Mouse (Mus musculus) hematopoietic stem cell, adult 5-6 weeks (primary cell): ENCODE results near the gene Polrmt. TPM values are rescaled to one million over a fixed set of nuclear protein-coding genes. Genes with fewer than 3 reads are reported as not detected.
A peak's percentile ranks its signal among the peaks of the same experiment; 100 is the strongest.

ENCODE experiments used
- ATAC-seq, 2 experiments: fragments of 125-278 bp in 1 of 2; replicated peaks in 1 of 2; 2 replicates each; pipeline ENCODE4 v1.8.0; 2016 to 2017; ENCODE audit warnings: inconsistent platforms in 2 of 2, mild to moderate bottlenecking in 2 of 2, moderate number of reproducible peaks in 2 of 2, low read depth in 1 of 2, moderate TSS enrichment in 1 of 2; ENCODE audit not compliant: low FRiP score in 2 of 2, poor library complexity in 2 of 2, severe bottlenecking in 2 of 2, insufficient read depth in 1 of 2, low TSS enrichment in 1 of 2
- total RNA-seq: library from RNA; stranded (forward); fragments of 172-1452, 232-1000 nt; gene quantifications from 2 replicates; pipeline ENCODE4 v1.2.3, GENCODE M21; 2017

The Polrmt gene
- total RNA-seq, 1 experiment from 2014 or later, result 12.1 TPM

DNA sequence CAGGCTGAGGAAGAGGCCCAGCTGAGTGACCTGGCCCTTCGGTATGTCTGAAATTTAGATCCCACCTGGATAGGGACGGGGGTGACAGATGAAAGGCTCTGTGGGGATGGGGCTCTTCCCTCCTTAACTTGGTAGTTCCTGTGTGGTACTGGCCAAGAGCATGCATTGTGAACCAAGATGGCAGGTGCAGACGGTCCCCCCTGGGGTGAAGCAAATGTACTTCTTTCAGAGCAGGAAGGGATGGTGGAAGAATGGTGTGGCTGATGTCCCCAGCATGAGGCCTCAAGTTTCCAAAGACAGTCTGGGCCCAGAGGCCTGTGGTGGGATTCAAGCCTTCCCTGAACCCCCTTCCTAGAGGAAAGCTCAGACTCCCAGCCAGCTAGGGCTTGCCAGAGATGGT is 9.5 kb upstream of the Polrmt start:
- ATAC-seq, result no peak

DNA sequence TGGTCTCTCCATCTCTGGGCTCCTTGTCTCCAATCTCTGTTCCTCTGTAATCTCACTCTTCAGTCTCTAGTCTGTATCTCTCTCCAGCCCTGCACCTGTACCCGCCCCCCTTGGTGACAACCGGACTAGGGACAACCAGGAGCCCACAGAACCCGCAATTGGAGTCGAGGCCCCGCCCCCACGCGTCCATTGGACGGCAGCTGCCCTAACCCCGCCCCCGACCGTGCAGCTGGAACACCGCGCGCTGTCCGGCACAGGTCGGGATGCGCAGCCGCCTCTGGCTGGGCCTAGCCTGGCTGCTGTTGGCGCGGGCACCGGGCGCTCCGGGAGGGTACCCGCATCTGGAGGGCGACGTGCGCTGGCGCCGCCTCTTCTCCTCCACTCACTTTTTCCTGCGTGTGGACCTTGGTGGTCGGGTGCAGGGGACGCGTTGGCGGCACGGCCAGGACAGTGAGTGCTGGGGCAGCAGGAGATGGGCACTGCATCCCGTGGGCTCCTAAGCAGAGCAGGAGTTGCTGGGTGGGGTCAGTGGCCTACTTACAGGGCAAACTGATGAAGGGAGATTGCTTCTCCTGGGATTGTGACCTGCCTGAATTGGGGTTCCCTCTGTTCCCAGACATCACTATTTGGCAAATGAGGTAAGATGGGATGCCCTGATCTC is 8.6 kb upstream of the Polrmt start, which contains the start of gene Fgf22:
Fgf22 (plus strand) TSS at position 221 of the 661 bp plus-strand sequence.
- peak; percentile 17 to 64 for ATAC-seq

DNA sequence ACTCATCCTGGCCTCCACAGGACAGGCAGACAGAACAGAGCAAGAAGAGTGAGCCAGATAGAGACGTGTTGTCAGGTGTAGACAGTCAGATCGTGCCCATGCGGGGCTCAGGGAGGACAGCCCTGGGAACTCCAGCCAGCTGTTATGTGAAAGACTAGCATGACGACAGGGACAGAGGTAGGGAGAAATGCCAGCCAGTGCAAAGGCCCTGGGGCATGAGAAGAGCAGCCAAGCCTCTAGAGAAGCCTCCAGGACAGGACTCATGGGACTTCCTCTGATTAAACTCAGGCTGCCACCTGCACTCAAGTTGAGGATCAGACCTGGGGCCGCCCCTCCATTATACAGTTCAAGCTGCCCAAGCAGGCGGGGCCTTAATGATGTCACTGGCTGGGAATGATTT is 2.1 kb upstream of the Polrmt start:
- ATAC-seq, result no peak

DNA sequence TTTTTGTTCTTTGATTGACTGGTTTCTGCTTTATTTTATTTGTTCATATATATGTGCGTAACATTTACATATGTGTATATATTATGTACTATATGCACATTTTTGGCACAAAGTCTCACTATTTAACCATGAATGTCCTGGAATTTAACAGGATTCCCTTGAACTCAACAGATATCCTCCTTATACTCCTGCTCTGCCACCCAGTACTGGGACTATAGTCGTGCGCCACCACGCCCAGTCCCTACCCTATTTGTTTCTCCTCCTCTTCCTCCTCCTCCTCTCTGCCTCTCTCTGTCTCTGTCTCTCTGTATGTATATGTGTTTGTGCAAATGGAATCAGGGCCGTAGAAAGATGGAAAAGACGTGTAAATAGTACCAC is 382 bp upstream of the Polrmt start:
- peak in 1 of 2 experiments; percentile 30; a peak in 1 of 4 replicates for ATAC-seq

DNA sequence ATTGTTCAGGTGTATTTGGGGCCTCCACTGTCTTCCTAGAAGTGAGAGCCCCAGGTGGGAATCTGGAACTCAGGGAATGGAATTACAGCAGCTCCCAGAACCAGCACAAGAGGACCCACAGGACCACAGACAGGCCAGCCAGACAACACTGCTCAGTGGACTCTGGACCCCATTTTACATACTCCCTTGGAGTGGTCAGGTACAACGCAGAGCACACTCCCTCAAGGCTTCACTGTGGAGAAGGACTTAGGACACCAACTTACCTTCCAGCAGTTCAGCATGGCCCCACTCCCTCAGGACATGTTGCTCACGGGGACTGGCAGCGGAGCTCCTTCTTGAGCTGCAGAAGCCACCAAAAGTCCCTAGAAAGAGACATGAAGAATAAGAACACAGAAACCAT is 970 bp downstream of the Polrmt start:
- no peak for ATAC-seq

DNA sequence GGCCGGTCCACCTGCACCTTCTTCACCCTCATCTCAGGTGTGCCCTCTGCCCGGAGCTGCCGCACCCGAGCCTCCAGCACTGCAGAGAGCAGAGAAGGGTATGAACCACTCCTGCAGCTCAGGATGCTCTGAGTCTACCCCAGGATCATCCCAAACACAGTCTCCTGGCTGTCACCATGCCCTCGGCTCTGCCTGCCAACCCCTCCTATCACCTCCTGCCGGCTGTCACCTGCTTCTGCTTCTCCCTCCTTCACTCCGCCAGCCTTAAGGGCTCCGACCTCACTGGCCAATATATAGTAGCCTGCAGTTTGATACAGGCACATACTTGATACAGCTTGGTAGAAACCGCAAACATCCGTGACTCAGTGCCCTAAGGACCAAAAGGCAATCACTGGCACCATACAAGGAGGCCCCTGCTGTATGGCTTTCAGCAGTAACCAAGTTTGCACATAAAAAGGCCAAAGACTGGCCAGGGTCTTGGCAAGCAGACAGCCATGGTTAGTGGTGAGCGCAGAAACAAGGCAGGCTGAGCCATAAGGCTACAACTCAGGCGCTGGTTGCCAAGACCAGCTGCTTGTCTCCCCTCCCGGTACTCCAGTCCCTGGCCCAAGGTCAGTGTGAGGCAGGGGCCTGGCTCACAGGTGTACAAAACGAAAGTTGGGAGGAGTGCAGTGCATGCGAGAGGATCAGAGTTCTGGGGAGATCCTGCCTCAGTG is 2.6 kb downstream of the Polrmt start:
- ATAC-seq, result no peak

DNA sequence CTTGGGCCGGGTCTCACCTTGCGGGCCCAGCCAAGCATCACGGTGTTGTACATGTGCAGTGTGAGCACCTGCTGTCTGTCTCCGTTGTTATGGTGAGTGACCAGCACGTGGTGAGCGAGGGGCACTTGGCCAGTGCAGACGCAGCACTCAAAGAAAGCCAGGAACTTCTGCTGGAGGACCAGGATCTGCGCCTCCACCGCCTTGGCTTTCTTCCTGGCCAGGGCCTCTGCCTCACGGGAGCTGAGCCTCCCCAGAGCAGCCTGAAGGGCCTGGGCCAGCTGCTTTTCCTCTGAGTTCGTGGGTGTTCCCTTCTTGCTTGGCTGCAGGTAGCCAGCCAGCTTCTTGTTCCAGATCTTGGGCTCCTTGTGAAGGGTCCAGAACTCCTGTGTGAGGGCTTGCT is 3.2 kb downstream of the Polrmt start:
- no peak for ATAC-seq

DNA sequence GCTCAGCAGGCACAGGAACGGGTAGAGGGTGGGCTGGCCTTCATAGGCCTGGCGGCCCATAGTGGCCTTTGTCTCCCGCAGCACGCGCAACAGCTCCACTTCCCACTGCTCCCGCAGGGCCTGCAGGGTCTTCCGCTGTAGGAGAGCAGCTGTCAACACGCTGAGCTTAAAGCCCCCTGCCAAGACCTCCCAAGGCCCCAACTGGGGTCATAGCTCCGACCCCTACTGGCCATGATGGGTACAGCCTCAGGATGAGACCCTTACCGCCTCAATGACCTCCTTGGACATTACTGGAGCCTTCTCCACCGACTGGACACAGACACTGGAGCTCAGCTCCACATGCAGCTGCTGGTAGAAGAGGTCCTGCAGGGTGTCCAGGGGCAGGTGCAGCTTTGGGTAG is 5.5 kb downstream of the Polrmt start:
- ATAC-seq, result no peak

DNA sequence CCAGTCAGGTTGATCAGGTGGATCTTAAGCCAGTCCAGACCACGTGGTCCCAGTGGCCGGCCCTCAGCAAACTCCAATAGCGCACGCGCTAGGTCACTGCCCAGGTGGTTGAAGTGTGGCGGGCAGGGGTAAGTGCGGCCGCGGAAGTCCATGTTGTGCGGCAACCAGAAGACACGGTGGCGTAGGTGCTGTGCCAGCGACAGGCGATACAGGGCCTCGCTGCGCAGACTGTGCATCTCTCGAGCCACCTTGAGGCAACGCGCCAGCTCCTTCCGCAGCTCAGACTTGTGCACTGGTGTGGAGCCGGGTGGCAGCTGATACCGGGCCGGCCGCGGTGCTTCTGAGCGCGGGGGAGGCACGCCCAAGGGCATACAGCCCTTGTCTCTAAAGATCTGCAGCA is 7.1 kb downstream of the Polrmt start:
- ATAC-seq, result no peak

DNA sequence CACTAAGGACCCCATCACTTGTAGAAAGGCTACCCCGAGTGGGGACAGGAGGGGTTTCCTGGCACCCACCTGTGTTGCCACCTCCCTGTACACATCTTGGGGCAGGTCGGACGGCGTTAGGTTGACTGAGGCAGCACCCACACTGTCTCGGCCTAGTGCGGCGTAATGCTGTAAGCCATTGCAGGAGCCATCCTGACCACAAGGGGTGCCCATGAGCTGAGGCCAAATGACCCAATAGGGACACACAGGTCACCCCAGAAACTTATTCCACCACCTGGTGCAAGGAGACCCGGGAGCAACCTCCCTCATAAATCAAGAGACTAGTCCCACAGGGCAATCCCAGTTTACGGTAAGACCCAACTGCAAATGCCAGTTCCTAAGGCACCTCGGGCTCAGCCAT is 8.1 kb downstream of the Polrmt start:
- ATAC-seq, result peak in 1 of 2 experiments; percentile 36; a peak in 1 of 4 replicates

DNA sequence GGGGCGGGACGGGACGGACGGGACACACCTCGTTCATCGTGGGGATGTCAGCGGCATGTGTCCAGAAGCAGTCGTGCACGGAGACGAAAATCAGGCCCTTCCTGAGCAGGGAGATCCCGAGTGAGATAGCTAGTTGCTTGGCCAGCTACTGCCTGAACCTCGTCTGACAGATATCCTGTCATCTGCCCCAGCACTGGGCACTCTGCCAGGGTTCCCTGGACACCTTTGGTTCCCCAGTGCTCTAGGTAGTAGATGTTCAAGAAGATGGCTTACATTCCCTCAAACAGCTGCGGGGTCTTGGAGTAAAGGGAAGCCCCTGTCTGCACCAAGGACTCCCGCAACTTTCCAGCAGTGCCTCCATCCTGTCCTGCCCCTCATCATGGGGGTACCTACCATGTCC is 9.7 kb downstream of the Polrmt start:
- no peak for ATAC-seq

DNA sequence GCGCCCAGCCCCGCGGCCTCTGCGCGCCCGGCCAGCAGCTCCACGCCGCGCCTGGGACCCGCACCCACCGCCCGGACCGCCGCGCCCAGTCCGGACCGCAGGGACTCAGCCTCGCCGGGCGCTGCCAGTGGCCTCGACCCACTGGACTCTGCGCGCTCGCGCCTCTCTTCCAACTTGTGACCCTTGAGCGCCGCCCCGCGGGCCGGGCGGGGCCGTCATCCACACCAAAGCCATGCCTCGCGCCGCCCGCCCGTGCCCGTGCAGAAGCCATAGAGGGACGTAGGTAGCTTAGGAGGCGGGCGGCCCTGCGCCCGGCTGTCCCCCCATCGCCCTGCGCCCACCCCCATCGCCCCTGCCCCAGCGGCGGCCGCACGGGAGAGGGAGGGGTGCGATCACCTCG is 11.0 kb downstream of the Polrmt start:
- no peak for ATAC-seq

DNA sequence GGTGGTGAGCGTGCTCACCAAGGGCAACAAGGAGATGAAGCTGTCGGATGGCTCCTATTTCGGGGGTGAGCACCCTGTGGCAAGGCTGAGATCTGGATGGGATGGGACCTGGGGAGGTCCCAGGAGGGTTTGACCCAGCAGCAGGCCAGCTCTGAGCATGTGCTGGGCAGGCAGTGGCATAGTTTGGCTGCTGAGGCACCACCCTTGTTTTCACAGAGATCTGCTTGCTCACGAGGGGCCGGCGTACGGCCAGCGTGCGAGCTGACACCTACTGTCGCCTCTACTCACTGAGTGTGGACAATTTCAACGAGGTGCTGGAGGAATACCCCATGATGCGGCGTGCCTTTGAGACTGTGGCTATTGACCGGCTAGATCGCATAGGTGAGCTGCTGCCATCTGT is 12.5 kb downstream of the Polrmt start:
- no peak for ATAC-seq

DNA sequence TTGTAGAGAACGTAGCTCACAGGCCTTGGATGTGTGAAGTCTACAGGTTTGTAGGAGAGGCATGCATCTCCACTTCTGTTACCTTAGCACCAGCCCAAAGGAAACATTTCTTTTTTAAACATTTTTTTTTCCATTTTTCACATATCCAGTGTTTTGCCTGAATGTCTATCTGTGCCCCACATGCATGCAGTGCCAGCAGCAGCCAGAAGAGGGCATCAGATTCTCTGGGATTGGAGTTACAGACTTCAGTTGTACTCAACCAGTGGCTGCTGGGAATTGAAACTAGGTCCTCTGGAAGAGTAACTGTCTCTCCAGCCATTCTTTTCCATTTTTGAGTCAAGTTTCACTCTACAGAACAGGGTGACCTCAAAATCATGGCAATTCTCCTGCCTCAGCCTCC is 13.9 kb downstream of the Polrmt start:
- no peak for ATAC-seq

DNA sequence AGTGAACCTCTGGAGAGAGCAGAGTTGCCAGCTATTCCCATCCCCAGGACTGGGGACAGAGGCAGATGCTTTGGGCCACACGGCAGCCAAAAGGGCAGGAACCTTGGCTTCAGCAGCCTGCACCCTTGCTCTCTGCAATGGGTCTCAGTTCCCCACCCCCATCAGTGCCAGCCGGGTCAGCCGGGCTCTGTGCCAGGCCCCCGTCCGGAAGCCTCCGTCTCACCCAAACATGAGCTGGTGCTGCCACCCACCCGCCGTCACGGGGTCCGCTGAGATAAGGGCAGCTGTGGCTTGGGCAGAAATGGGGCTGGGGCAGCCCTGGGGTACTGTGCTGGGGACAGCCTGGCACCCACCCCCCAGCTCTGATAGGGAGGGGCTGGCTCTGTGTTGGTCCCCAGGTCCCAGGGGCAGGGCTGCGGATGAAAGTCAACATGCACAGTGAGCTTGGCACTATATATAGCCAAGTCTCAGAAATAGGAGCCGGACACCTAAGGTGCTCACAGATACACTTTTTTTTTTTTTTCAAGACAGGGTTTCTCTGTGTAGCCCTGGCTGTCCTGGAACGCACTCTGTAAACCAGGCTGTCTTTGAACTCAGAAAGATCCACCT is 16.9 kb downstream of the Polrmt start:
- 0 out of 4 replicates have a peak, but pooled peaks of 1 of the 2 experiments have one; percentile 19 for ATAC-seq

DNA sequence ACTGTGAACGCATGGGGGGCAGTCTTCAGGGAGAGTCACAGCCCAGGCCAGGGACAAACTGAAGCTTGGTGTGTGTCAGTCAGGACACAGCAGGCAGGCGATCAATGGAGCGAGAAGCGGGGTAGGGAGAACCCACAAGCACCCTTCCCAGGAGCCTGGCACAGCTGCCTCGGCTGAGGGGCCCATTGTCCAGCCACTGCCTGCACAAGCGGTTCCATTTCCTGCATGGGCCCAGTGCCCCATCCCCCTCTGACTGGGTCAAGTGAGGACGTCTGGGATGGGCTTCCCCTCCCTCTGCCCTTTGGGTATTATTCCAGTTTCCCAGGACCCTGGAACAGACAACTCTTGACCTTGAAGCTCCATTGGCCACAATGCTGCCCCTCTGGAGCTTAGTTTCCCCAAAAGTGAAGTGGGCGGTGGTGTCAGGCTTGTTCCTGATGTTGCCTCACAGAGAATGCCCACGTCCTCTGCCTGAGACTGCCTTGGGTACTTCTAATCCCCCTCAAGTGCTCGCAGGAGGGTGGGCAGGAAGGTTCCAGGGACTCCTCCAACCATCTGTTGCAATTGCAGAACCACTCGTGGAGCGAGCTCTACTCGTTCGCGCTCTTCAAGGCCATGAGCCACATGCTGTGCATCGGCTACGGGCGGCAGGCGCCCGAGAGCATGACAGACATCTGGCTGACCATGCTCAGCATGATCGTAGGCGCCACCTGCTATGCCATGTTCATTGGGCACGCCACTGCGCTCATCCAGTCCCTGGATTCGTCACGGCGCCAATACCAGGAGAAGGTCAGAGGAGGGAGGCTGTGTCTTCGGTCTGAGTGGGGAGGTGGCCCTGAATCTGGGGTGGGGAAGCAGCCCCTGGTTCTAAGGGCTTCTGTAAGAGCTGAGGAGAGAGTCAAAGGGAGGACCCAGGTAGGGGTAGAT is 17.8 kb downstream of the Polrmt start:
- ATAC-seq, result no peak

DNA sequence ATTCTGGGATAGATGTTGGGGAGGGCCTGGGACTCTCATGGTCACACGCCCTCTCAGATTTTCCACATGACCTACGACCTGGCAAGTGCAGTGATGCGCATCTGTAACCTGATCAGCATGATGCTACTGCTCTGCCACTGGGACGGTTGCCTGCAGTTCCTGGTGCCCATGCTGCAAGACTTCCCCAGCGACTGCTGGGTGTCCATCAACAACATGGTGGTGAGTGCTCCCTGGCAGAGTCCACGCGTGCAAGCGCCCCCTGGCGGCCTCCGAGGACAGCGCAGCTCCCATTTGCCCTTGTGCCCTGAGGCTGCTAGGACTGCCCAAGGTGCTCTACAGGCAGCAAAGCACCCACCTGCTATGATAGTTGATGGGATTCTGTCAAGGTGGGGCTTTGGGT is 20.3 kb downstream of the Polrmt start:
- peak in 1 of 2 experiments; percentile 62; a peak in 2 of 4 replicates for ATAC-seq

DNA sequence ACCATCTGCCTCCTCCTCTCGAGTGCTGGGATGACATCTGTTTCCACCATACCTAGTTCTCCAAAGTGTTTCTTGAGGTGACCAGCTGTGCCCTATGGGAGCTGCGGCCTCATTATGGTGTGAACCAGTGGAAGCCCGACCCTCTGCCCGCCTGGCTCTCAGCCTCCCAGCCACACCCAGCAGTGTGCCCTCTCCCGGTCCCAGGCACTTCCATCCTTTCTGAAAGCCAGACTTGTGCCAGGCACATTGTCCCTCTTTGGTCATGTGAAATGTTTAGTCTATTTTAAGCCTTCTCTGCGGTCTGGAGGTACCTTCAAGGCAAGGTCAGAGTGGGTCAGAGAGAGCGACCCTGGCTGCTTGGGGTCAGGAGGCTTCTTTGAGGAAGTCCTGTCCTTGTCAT is 22.7 kb downstream of the Polrmt start:
- no peak for ATAC-seq
